Mouse (Mus musculus): ENCODE results near the gene 4931414P19Rik. TPM values are rescaled to one million over a fixed set of nuclear protein-coding genes. Genes with fewer than 3 reads are reported as not detected.
A peak's percentile ranks its signal among the peaks of the same experiment; 100 is the strongest.

Gene 4931414P19Rik
- polyA plus RNA-seq, 1 experiment from 2014 or later = 8.3 TPM

DNA sequence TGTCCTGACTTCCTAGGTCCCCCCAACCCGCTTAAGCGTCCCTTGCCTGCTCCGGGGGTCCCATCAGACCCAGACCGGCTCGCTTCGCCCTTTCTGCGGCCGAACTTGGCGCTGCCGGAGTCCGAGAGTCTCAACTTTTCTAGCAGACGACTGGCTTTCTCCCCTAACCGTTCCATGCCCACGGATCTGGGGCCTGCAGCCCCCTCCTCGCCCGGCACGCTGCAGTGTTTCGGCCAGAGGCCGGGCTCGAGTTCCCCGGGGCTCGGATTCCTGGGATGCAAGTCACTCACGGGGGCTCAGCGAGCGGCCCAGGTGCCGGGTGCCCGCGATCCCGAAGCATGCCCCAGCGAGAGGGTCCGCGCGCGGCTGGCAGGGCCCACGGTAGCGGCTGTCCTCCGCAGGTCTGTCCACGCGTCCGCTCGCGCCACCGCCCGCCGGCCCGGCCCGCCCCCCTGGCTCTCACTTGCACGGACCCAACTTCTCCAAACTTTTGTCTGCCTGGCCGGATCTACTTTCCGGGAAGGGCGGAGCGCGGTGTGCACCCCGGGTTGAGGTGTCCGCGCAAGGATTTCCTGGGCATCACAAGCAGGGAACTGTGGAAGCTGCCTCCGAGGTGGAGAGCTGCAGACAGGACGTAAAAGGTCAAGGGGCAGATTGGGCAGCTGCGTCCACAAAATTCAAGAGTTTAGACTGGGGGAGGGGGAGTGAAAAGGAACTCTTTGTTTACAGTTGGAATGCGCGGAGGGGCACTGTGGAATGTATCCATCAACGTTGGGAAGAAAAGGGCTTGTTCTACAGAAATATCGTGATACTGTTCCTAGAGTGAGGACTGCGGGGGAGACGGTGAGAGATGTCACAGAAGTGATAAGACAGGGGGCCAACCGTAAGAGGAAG is 28.5 kb downstream of the 4931414P19Rik start, which contains the start of gene Ajuba:
Gene Ajuba, minus strand, starts transcription at position 470 of the 894 bp plus-strand sequence.
- Histone ChIP-seq H3K4me2 (peak within 1 kb of the TSS; percentile 79), H3K9ac (peak within 1 kb of the TSS; percentile 91), H3K4me3 (peak within 1 kb of the TSS; percentile 67), H3K36me3 (ENCODE audit: poor library complexity, severe bottlenecking) (no peaks in the 10 kb centered on the region), H3K9me3 (replicated peaks) (no peaks in the 10 kb centered on the region), H3K27ac (peak within 1 kb of the TSS; percentile 78), H3K4me1 (peaks cover 59% of the 10 kb centered on the region), H3K27me3 (peaks cover 10% of the 10 kb centered on the region)
- peak; percentile 66 for ATAC-seq
- WGBS = under 1% methylated on average over 66 of the region's 66 CpGs

DNA sequence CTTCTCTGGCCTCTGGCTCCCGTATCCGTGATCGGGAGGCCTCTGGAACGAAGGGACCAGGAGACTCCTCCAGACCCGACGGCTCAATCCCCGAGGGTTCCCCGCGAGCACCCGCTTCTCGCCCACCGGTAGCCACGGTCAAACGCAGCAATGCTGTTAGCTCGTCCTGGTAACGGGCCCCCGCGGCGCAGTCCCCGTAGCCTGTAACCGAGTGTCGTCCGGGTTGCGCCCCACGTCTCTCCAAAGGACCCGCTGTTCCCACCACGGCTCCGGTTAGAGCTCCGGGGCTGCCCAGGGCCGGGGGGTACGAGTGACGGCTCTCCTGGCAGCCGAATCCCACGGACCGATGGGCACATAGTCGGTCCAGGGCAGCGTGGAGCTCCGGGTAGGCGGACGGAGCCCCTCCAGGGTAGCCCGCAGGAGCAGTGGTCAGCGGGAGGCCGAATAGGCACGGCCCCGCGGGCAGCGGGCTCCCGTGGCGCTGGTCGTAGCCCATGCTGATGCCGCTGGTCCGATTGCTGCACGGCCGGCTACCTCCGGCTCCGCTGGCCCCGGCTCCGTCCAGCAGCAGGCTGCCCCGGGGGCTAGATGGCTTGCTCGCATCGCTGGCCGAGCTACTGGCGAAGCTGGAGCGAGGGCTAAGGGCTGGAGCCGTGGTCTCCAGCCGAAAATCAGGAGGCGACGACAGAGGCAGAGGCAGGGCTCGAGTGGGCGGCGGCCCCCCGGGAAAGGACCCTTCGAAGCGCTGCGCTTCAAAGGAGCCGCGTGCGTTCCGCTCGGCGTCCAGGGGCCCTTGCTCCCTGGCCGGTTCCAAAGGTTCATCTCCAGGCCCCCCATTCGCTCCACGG is 29.3 kb downstream of the 4931414P19Rik start:
- peak overlapping the region; percentile 78 for H3K27ac ChIP-seq
- peaks cover 68% of the 10 kb centered on the region for H3K4me1 ChIP-seq
- peak overlapping the region; percentile 79 for H3K4me2 ChIP-seq
- peak overlapping the region; percentile 91 for H3K9ac ChIP-seq
- H3K4me3 ChIP-seq = peak overlapping the region; percentile 67
- H3K27me3 ChIP-seq = peaks cover 10% of the 10 kb centered on the region
- under 1% methylated on average over 83 of the region's 84 CpGs for WGBS
- H3K36me3 ChIP-seq (ENCODE audit: poor library complexity, severe bottlenecking) = peaks cover 5% of the 10 kb centered on the region
- no peaks in the 10 kb centered on the region for H3K9me3 ChIP-seq (replicated peaks)
- ATAC-seq = no peak

DNA sequence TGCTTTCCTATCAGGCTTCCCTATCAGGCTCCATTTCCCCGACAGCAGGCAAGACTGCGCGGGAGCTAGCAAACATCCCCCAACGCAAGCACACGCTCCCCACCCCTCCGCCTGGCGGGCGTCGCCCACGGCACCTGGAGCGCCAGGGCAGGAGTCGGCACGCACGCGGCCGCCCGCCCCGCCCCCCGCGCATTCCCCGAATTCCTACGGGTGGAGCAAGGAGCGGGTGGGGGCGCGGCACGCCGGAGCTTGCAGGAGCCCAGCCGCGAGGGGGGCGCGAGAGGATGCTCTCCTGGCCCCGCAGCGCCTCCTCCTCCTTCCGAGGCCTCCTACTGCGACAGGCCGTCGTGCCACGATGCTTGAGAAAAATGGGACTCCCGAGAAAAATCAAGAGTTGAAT is 30.2 kb downstream of the 4931414P19Rik start:
- Histone ChIP-seq H3K4me3 (peak overlapping the region; percentile 67), H3K9ac (peak overlapping the region; percentile 91), H3K4me2 (peak overlapping the region; percentile 79), H3K4me1 (peaks cover 68% of the 10 kb centered on the region), H3K36me3 (ENCODE audit: poor library complexity, severe bottlenecking) (peaks cover 11% of the 10 kb centered on the region), H3K9me3 (replicated peaks) (no peaks in the 10 kb centered on the region), H3K27me3 (peaks cover 10% of the 10 kb centered on the region), H3K27ac (no peak overlapping the region)
- WGBS = 0% methylated on average over 23 of the region's 39 CpGs
- 0 out of 2 replicates have a peak, but pooled peaks have one; percentile 1 for ATAC-seq

DNA sequence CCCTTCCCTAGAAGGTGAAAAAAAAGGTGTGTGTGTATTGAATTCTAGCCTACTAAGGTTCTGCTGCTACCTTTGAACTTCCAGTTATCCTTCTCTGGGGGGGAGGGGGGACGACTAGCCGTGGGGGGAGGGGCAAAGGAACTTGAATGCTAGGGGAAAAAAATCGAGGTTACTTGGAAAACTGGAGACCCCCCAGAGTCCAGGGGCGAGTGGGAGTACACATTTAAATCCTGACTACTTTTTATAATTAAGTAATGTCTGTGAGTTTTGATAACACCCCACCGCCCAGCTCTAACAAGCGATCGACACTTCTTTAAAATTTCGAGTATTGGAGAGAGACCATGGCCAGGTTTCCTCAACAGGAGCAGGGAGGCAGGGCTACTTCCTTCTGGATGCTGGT is 30.8 kb downstream of the 4931414P19Rik start:
- Histone ChIP-seq H3K4me2 (peak overlapping the region; percentile 79), H3K4me1 (peaks cover 71% of the 10 kb centered on the region), H3K36me3 (ENCODE audit: poor library complexity, severe bottlenecking) (peaks cover 16% of the 10 kb centered on the region), H3K27me3 (peaks cover 10% of the 10 kb centered on the region), H3K9ac (peak overlapping the region; percentile 91), H3K4me3 (peak overlapping the region; percentile 67), H3K9me3 (replicated peaks) (no peaks in the 10 kb centered on the region), H3K27ac (peak overlapping the region; percentile 70; the same call in 1 of the 2 replicates)
- ATAC-seq = no peak
- under 1% methylated on average over 8 of the region's 8 CpGs for WGBS

DNA sequence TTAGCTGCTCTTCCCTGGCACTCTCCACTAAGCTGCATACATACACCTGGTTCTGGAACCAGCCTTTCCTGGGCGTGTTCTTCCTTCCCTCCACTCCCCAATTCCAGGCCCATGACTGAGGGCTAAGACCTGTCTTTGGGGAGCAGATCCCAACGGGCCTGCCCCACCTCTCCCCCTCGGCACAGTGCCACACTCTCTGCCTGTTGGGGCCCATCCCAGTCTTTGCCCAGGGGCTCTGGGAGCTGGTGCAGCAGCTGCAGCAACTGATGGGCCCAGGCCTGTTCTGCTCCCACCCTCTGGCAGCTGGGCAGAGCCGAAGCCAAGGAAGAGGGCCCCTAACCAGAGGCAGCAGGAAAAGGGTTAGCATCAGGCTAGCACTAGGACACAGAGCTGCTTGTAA is 31.5 kb downstream of the 4931414P19Rik start:
- peak; percentile 6; the same call in 1 of the 2 replicates for ATAC-seq
- peaks cover 10% of the 10 kb centered on the region for H3K27me3 ChIP-seq

DNA sequence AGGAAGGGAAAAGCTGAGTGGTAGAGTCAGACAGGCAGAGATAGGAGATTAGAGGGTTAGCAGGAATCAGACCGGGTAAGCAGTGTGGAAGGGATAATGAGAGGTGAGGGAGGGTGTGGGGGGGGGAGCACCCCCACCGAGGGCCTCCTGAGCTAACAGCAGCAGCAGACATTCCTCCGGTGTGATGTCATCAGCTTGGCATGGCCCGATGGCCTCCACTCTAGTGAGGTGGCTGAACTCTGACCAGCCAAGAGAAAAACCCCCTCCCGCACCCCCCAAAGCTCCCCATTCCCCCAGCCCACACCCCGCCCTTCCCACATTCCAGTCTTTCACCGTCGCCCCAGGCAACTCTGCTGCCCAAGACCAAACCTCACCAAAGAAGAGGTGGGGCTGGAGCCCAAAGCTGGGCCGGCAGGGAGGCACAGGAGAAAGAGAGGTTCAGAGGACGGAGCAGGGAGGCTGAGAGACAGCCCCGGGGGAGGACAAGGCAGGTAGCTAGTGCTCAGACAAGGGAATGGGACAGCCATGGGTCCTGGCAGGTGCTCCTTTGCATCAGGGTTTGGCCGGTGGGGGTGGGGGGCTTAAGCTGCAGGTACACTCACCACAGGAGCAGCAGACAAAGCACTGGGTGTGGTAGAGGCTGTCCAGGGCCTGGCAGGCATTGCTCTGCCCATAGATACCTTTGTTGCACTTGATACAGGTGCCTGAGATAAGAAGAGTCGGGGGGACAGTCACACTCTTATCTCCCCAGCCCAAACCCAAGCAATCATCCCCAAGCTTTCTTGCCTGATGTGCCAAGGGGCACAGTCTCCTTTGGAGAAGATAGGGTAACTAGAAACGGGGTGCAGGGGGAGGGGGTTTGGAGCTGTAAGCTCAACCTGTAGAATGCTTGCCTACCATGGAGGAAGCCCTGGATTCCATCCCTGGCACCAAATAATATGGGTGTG is 32.7 kb downstream of the 4931414P19Rik start:
- H3K36me3 ChIP-seq (ENCODE audit: poor library complexity, severe bottlenecking) = peaks cover 33% of the 10 kb centered on the region
- ATAC-seq = peak; percentile 50
- peaks cover 74% of the 10 kb centered on the region for H3K4me1 ChIP-seq
- 2% methylated on average over 14 of the region's 14 CpGs for WGBS
- H3K4me3 ChIP-seq = peak overlapping the region; percentile 67
- peak overlapping the region; percentile 81 for H3K27ac ChIP-seq
- peak overlapping the region; percentile 91 for H3K9ac ChIP-seq
- peak overlapping the region; percentile 79 for H3K4me2 ChIP-seq
- peaks cover 10% of the 10 kb centered on the region for H3K27me3 ChIP-seq
- no peaks in the 10 kb centered on the region for H3K9me3 ChIP-seq (replicated peaks)

More for the DNA sequence above, 31.5 kb downstream of the 4931414P19Rik start:
- peak overlapping the region; percentile 70 for H3K27ac ChIP-seq
- no peaks in the 10 kb centered on the region for H3K9me3 ChIP-seq (replicated peaks)
- peaks cover 79% of the 10 kb centered on the region for H3K4me1 ChIP-seq
- peak overlapping the region; percentile 91 for H3K9ac ChIP-seq
- H3K4me2 ChIP-seq = peak overlapping the region; percentile 79
- H3K4me3 ChIP-seq = peak overlapping the region; percentile 67
- peaks cover 23% of the 10 kb centered on the region for H3K36me3 ChIP-seq (ENCODE audit: poor library complexity, severe bottlenecking)
- WGBS = 6% methylated on average over 4 of the region's 4 CpGs

DNA sequence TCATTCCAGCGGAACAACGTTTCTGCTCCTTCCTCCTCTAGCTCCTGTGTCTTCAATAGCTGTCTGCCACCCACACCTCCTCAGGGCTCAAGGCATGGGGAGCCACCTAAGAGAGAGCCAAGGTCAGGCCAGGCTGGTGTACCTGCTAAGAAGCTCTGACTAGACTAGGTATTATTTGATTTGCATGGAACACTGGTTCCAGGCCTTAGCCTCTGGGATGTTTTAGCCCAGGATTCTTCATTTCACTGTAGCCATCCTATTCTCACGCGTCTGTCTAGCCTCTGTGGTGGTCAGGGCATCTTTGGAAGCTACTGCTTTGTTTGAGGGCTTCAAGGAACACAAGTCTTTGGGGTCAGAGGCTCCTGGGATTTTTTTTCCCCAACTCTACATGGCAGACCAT is 33.7 kb downstream of the 4931414P19Rik start:
- Histone ChIP-seq H3K27ac (peak overlapping the region; percentile 81), H3K9ac (peak overlapping the region; percentile 57), H3K4me3 (peak overlapping the region; percentile 67), H3K4me1 (peaks cover 67% of the 10 kb centered on the region), H3K4me2 (peak overlapping the region; percentile 79), H3K27me3 (peaks cover 7% of the 10 kb centered on the region), H3K36me3 (ENCODE audit: poor library complexity, severe bottlenecking) (peaks cover 41% of the 10 kb centered on the region), H3K9me3 (replicated peaks) (no peaks in the 10 kb centered on the region)
- WGBS = 29% methylated on average over 4 of the region's 4 CpGs
- no peak for ATAC-seq

DNA sequence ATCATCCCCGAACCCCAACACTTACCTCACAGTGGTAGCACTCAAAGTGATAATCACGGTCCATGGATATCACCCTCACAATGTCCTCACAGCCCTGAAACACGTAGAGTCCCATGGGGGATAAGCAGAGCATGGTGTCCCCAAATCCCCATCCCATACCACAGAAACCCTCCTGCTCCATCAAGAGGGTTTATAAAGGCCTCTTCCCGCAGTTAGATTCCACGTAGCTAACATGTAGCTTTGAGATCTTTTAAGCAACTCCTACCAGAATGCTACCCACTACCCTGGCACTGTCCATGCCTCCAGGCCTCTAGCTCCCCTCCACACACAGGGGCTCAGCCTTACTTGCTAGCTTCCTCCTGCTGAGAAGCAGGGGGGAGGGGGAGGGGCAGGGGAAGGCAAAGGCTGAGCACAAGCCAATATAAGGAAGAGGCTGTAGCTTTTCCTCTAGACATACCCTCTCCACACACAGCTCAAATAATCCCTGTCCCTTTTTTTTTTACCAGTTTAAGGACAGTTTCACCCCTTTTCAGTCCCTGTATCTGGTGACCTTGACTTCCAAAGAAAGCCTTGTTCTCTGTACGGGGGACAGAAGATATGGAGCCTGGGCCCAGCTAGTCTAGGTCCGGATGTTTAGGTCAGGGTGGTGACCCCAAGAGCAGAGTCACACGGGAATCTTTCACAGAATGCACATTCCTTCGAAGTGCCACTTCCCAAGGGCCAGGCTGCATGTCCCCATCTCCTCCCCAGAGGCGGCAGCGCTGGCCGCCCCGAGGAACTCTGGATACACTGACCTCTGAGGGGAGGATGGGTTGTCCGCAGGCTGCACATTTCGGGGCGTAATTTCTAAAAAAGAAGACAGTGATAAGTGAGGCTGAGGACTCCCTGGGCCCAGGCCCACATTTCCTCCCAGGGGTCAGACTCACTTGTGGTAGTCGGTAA is 36.1 kb downstream of the 4931414P19Rik start:
- no peak overlapping the region for H3K4me2 ChIP-seq
- H3K9me3 ChIP-seq (replicated peaks) = no peaks in the 10 kb centered on the region
- 65% methylated on average over 17 of the region's 17 CpGs for WGBS
- 0 out of 2 replicates have a peak overlapping the region, but pooled peaks have one; percentile 44 for H3K27ac ChIP-seq
- 0 out of 2 replicates have a peak overlapping the region, but pooled peaks have one; percentile 16 for H3K9ac ChIP-seq
- no peak for ATAC-seq
- H3K36me3 ChIP-seq (ENCODE audit: poor library complexity, severe bottlenecking) = peaks cover 43% of the 10 kb centered on the region
- H3K4me1 ChIP-seq = peaks cover 45% of the 10 kb centered on the region
- no peak overlapping the region for H3K4me3 ChIP-seq
- 0 out of 2 replicates have a peak, but pooled peaks cover 4% of the 10 kb centered on the region for H3K27me3 ChIP-seq

DNA sequence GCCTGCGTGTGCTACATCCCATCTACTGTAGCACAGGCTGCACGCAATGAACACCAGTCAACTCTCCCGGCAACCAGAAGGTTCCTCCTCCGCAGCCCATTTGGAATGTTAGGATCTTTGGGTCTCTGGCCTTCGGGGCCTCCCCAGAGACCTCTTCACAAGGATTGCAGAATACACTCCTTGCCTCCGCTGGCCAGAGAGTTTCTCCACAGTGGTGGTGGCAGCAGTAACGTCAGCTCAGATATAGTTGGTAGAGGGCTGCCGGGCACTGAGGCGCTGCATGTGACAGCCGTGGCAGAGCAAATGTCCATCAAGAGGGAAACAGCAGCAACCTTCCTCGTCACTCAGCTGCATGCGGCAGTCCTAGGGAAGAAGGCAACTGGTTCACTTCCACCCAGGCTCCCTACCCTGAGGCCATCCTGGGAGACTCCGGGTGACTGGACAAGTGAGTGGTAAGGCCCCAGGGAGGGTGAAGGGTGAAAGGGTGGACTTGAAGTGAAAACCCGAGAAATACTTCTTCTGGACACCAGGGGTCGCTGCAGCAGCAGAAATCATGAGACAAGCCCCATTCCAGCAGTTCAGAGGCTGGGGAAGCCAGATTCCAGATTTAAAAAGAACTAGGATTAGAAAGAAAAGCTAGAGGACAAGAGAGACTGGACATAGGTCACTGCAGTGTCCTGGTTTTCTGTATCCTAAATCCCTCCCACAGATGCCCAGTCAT is 36.9 kb downstream of the 4931414P19Rik start:
- H3K27ac ChIP-seq = 0 out of 2 replicates have a peak overlapping the region, but pooled peaks have one; percentile 44
- ATAC-seq = peak; percentile 2; the same call in 1 of the 2 replicates

More for the DNA sequence above, 36.9 kb downstream of the 4931414P19Rik start:
- Histone ChIP-seq H3K9me3 (replicated peaks) (no peaks in the 10 kb centered on the region), H3K4me2 (no peak overlapping the region), H3K9ac (no peak overlapping the region), H3K4me3 (no peak overlapping the region), H3K27me3 (no peaks in the 10 kb centered on the region), H3K4me1 (peaks cover 36% of the 10 kb centered on the region), H3K36me3 (ENCODE audit: poor library complexity, severe bottlenecking) (peaks cover 43% of the 10 kb centered on the region)
- 73% methylated on average over 15 of the region's 15 CpGs for WGBS
